Mouse (Mus musculus): ENCODE measurements around the gene Klhl22. TPM values are rescaled to one million over a fixed set of nuclear protein-coding genes. Genes with fewer than 3 reads are reported as not detected.
"Not testable (repeated sequence)": the region's sequence is repeated elsewhere in the genome, so short reads cannot be mapped to it uniquely, and the experiment has no call there.

Klhl22 gene
- 5.0 and 6.9 TPM in 2 replicates for total RNA-seq (2015)
- total RNA-seq (2017) = 7.0 and 8.3 TPM in 2 replicates

- peak; percentile 89 for ATAC-seq (ENCODE audit: poor library complexity, severe bottlenecking)
These were observed at the start of gene Klhl22 for GRCm38 (mm10) chr16:17759344-17759773. Gene Klhl22 (plus strand): TSS chr16:17759618.

- no peak for ATAC-seq (ENCODE audit: poor library complexity, severe bottlenecking)
These were observed 41.6 kb upstream of the Klhl22 start for GRCm38 (mm10) chr16:17717791-17718190.

- peak; percentile 51 for ATAC-seq (ENCODE audit: poor library complexity, severe bottlenecking)
These were observed 38.2 kb upstream of the Klhl22 start for GRCm38 (mm10) chr16:17721114-17721808.

- no peak for ATAC-seq (ENCODE audit: poor library complexity, severe bottlenecking)
These were observed 37.5 kb upstream of the Klhl22 start for GRCm38 (mm10) chr16:17721822-17722460.

GRCm38 (mm10) chr16:17722461-17723324 lies 36.7 kb upstream of the Klhl22 start:
- ATAC-seq (ENCODE audit: poor library complexity, severe bottlenecking) = peak; percentile 88

GRCm38 (mm10) chr16:17723325-17723626 lies 36.1 kb upstream of the Klhl22 start:
- no peak for ATAC-seq (ENCODE audit: poor library complexity, severe bottlenecking)

GRCm38 (mm10) chr16:17724448-17724847 lies 35.0 kb upstream of the Klhl22 start:
- ATAC-seq (ENCODE audit: poor library complexity, severe bottlenecking) = no peak

- peak; percentile 83 for ATAC-seq (ENCODE audit: poor library complexity, severe bottlenecking)
These were observed 32.1 kb upstream of the Klhl22 start for GRCm38 (mm10) chr16:17727179-17727861.

- no peak for ATAC-seq (ENCODE audit: poor library complexity, severe bottlenecking)
These were observed 29.4 kb upstream of the Klhl22 start for GRCm38 (mm10) chr16:17729974-17730373.

- ATAC-seq (ENCODE audit: poor library complexity, severe bottlenecking) = no peak
These were observed 27.4 kb upstream of the Klhl22 start for GRCm38 (mm10) chr16:17732021-17732420.

- no peak for ATAC-seq (ENCODE audit: poor library complexity, severe bottlenecking)
These were observed 27.0 kb upstream of the Klhl22 start for GRCm38 (mm10) chr16:17732431-17732830.

GRCm38 (mm10) chr16:17732841-17733340 lies 26.5 kb upstream of the Klhl22 start, which contains the start of gene Med15:
Gene Med15 (minus strand): TSS chr16:17732891.
- no peak for ATAC-seq (ENCODE audit: poor library complexity, severe bottlenecking)

- no peak for ATAC-seq (ENCODE audit: poor library complexity, severe bottlenecking)
These were observed 25.8 kb upstream of the Klhl22 start for GRCm38 (mm10) chr16:17733646-17734045.

- not testable (repeated sequence) for ATAC-seq (ENCODE audit: poor library complexity, severe bottlenecking)
These were observed 24.5 kb upstream of the Klhl22 start for GRCm38 (mm10) chr16:17734872-17735271.

- ATAC-seq (ENCODE audit: poor library complexity, severe bottlenecking) = no peak
These were observed 23.3 kb upstream of the Klhl22 start for GRCm38 (mm10) chr16:17736156-17736555.

GRCm38 (mm10) chr16:17740080-17740479 lies 19.3 kb upstream of the Klhl22 start:
- ATAC-seq (ENCODE audit: poor library complexity, severe bottlenecking) = no peak

GRCm38 (mm10) chr16:17742810-17743209 lies 16.6 kb upstream of the Klhl22 start:
- ATAC-seq (ENCODE audit: poor library complexity, severe bottlenecking) = no peak

GRCm38 (mm10) chr16:17743279-17743678 lies 16.1 kb upstream of the Klhl22 start:
- ATAC-seq (ENCODE audit: poor library complexity, severe bottlenecking) = no peak

GRCm38 (mm10) chr16:17744536-17744935 lies 14.9 kb upstream of the Klhl22 start:
- ATAC-seq (ENCODE audit: poor library complexity, severe bottlenecking) = no peak

- ATAC-seq (ENCODE audit: poor library complexity, severe bottlenecking) = no peak
These were observed 14.4 kb upstream of the Klhl22 start for GRCm38 (mm10) chr16:17745067-17745466.

- no peak for ATAC-seq (ENCODE audit: poor library complexity, severe bottlenecking)
These were observed 6.4 kb upstream of the Klhl22 start for GRCm38 (mm10) chr16:17753001-17753400.

Data from megakaryocyte, adult 5-6 weeks (primary cell).